Mouse (Mus musculus): ENCODE data around the gene Olfr1297.

Gene Olfr1297

DNA sequence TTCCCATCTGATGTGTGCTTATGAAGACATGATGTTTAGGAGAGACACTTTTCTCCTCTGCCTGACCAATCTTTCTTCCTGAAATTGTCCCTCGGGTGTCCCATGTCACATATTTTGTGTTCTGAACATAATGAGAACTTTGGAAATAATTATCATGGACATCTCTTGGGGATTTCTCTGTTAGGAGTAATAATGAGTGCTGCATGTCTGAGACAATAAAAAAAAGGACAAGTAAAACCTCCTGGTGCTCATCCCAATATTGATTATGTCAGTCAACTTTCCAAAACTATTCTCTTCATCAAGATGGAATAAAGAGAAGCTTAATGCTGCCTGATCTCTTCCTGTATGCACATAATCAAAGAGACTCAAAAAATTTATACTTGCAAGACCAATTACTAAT is at the start of gene Olfr1297:
Gene Olfr1297, minus strand, starts transcription at position 101 of the 400 bp plus-strand sequence.
- no peak for DNase-seq (ENCODE audit: low read depth, low spot score)

DNA sequence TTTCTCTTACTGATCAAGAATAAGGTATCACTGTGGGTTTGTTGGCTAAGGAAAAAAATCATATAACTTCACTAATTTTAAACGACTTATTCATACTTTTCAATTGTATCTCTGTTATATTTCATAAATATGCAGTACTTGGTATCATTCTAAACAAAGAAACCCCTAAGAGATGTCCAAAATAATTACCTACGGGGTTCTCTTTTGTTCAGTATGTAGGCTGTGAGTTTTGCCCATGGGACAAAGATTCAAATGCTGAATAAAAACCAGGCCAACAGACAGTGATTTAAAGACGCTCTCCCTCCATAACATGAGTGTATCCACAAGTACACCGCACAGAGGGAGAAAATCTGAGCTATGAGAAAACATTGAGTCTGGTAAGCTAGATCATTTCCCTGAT is 34.8 kb upstream of the Olfr1297 start, which contains the start of gene Olfr1299:
Gene Olfr1299, plus strand, starts transcription at position 301 of the 400 bp plus-strand sequence.
- DNase-seq (ENCODE audit: low read depth, low spot score) = no peak

GRCm38 (mm10) chr2:111649101-111649500 is 22.8 kb upstream of the Olfr1297 start, which contains the start of gene Olfr1298:
Gene Olfr1298 (minus strand): TSS chr2:111649201.
- DNase-seq (ENCODE audit: low read depth, low spot score) = no peak

DNA sequence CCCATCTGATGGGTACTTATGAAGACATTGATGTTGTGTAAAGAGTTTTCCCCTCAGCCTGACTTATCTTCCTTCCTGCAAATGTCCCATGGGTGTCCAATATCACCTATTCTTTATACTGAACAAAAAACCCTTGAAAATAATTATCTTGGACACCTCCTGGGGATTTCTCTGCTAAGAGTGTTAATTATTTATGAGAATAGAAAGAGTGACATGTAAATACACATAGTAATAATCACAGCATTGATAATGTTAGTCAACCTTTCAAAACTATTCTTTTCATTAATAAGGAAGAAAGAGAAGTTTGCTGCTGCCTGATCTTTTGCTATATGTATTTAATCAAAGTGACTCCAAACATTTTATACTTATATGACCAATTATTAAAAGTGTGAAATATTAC is 56.7 kb downstream of the Olfr1297 start, which contains the start of gene Olfr1295:
Gene Olfr1295, minus strand, starts transcription at position 101 of the 400 bp plus-strand sequence.
- no peak for DNase-seq (ENCODE audit: low read depth, low spot score)

All from c-Kit-negative CD71-positive TER-119-positive erythroid progenitor cells, embryonic 14.5 days (primary cell).